Mouse (Mus musculus) embryonic facial prominence, embryonic 14.5 days (tissue): Measurements from ENCODE around the gene Hddc3. TPM values are rescaled to one million over a fixed set of nuclear protein-coding genes. Genes with fewer than 3 reads are reported as not detected.
"Not testable (repeated sequence)": the region's sequence is repeated elsewhere in the genome, so short reads cannot be mapped to it uniquely, and the experiment has no call there.

Experiments
- ATAC-seq: fragments of 200-750 bp; cut with Nextera tagmentation; 2 replicates; pipeline ENCODE4 v1.8.0; 2017; ENCODE audit warnings: low read depth, moderate number of reproducible peaks, moderate TSS enrichment
- DNase-seq: peaks from one replicate; pipeline ENCODE4 v3.0.0-alpha.2; 2015; ENCODE audit warnings: low spot score
- H3K27ac ChIP-seq: fragments of 300-500 bp; sonication (generic); replicated peaks from 2 replicates; pipeline ENCODE4 v1.5.1; 2014; ENCODE audit warnings: low read depth, mild to moderate bottlenecking, low read length, moderate library complexity
- H3K27me3 ChIP-seq: fragments of 300-500 bp; sonication (generic); replicated peaks from 2 replicates; pipeline ENCODE4 v1.6.1; 2014; ENCODE audit warnings: low read length; ENCODE audit not compliant: control insufficient read depth, insufficient read depth
- H3K36me3 ChIP-seq: fragments of 300-500 bp; sonication (generic); 2 replicates; pipeline ENCODE4 v1.6.1; 2014; ENCODE audit warnings: low read length, mixed read lengths; ENCODE audit not compliant: control insufficient read depth, insufficient read depth
- H3K4me1 ChIP-seq: fragments of 300-500 bp; sonication (generic); 2 replicates; pipeline ENCODE4 v1.6.1; 2014; ENCODE audit warnings: antibody characterized with exemption, low read length; ENCODE audit not compliant: control insufficient read depth, insufficient read depth
- H3K4me2 ChIP-seq: fragments of 300-500 bp; sonication (generic); 2 replicates; pipeline ENCODE4 v1.6.1; 2014; ENCODE audit warnings: low read depth, mild to moderate bottlenecking, low read length, moderate library complexity, mixed read lengths
- H3K4me3 ChIP-seq: fragments of 300-500 bp; sonication (generic); 2 replicates; pipeline ENCODE4 v1.5.1; 2014; ENCODE audit warnings: low read depth, mild to moderate bottlenecking, low read length
- H3K9ac ChIP-seq: fragments of 300-500 bp; sonication (generic); 2 replicates; pipeline ENCODE4 v1.6.1; 2014; ENCODE audit warnings: low read depth, mild to moderate bottlenecking, low read length, moderate library complexity, mixed read lengths
- H3K9me3 ChIP-seq: fragments of 300-500 bp; sonication (generic); 2 replicates; pipeline ENCODE4 v1.6.1; 2016; ENCODE audit warnings: low read length; ENCODE audit not compliant: control insufficient read depth
- WGBS: fragments of 180-500 bp; shearing (Covaris S2); extraction: QIAGEN DNeasy Blood & Tissue Kit; methylation state at CpG from one replicate; pipeline ENCODE4 v1.1.7; 2014; 5-methylcytosine and 5-hydroxymethylcytosine counted together
- polyA plus RNA-seq: library from polyadenylated mRNA; unstranded; fragments of >200 nt; fragmentation: Nextera tagmentation; extraction: Ambion mirVana; gene quantifications from 2 replicates; pipeline ENCODE4 v1.2.1, GENCODE M21; 2014

Gene Hddc3
- polyA plus RNA-seq, 1 experiment from 2014 or later = 19.6 TPM

- peaks cover 59% of the 10 kb centered on the region for H3K36me3 ChIP-seq
- WGBS = 39% methylated on average over 5 of the region's 5 CpGs
- not testable (repeated sequence) for H3K4me1 ChIP-seq, ATAC-seq, H3K9ac ChIP-seq, H3K9me3 ChIP-seq, DNase-seq, H3K27me3 ChIP-seq
- peak overlapping the region; percentile 62; the same call in 1 of the 2 replicates for H3K4me3 ChIP-seq
- peak overlapping the region; percentile 52 for H3K27ac ChIP-seq
- peak overlapping the region; percentile 76 for H3K4me2 ChIP-seq
Measured at GRCm38 (mm10) chr7:80324816-80325119, 18.1 kb upstream of the Hddc3 start.

- peak overlapping the region; percentile 52; the same call in 1 of the 2 replicates for H3K27ac ChIP-seq
- no peak overlapping the region for H3K4me2 ChIP-seq
- peaks cover 61% of the 10 kb centered on the region for H3K36me3 ChIP-seq
- H3K4me1 ChIP-seq = peaks cover 9% of the 10 kb centered on the region
- no peak overlapping the region for H3K9ac ChIP-seq
- WGBS = 90% methylated on average over 12 of the region's 16 CpGs
- H3K4me3 ChIP-seq = no peak overlapping the region
- DNase-seq = no peak
- no peak for ATAC-seq
- no peaks in the 10 kb centered on the region for H3K27me3 ChIP-seq
- H3K9me3 ChIP-seq = no peaks in the 10 kb centered on the region
Measured at GRCm38 (mm10) chr7:80325292-80325868, 17.5 kb upstream of the Hddc3 start.

- Histone ChIP-seq H3K4me2 (no peak overlapping the region), H3K4me3 (no peak overlapping the region), H3K27me3 (no peaks in the 10 kb centered on the region), H3K4me1 (peaks cover 9% of the 10 kb centered on the region), H3K9ac (no peak overlapping the region), H3K36me3 (peaks cover 62% of the 10 kb centered on the region), H3K9me3 (no peaks in the 10 kb centered on the region), H3K27ac (no peak overlapping the region)
- ATAC-seq (no peak), DNase-seq (no peak)
- 94% methylated on average over 19 of the region's 19 CpGs for WGBS
Measured at GRCm38 (mm10) chr7:80326076-80326475, 16.8 kb upstream of the Hddc3 start.

GRCm38 (mm10) chr7:80330278-80330677, 12.6 kb upstream of the Hddc3 start:
- Histone ChIP-seq H3K4me2 (no peak overlapping the region), H3K36me3 (peaks cover 100% of the 10 kb centered on the region), H3K4me3 (no peak overlapping the region), H3K9me3 (peaks cover 6% of the 10 kb centered on the region; the same call in 1 of the 2 replicates), H3K27me3 (no peaks in the 10 kb centered on the region), H3K4me1 (no peaks in the 10 kb centered on the region), H3K27ac (no peak overlapping the region), H3K9ac (no peak overlapping the region)
- ATAC-seq (no peak), DNase-seq (no peak)
- 90% methylated on average over 8 of the region's 8 CpGs for WGBS

GRCm38 (mm10) chr7:80331433-80331832, 11.5 kb upstream of the Hddc3 start:
- ATAC-seq (no peak), DNase-seq (no peak)
- Histone ChIP-seq H3K9me3 (peaks cover 6% of the 10 kb centered on the region; the same call in 1 of the 2 replicates), H3K27ac (no peak overlapping the region), H3K36me3 (peaks cover 100% of the 10 kb centered on the region), H3K9ac (no peak overlapping the region), H3K4me2 (no peak overlapping the region), H3K4me3 (no peak overlapping the region), H3K27me3 (no peaks in the 10 kb centered on the region), H3K4me1 (no peaks in the 10 kb centered on the region)
- WGBS = 98% methylated on average over 19 of the region's 19 CpGs

GRCm38 (mm10) chr7:80334848-80335247, 8.1 kb upstream of the Hddc3 start:
- WGBS = 97% methylated on average over 4 of the region's 4 CpGs

GRCm38 (mm10) chr7:80336932-80337331, 6.0 kb upstream of the Hddc3 start:
- no peak for ATAC-seq
- 88% methylated on average over 3 of the region's 3 CpGs for WGBS
- H3K36me3 ChIP-seq = peaks cover 58% of the 10 kb centered on the region
- H3K27me3 ChIP-seq = no peaks in the 10 kb centered on the region
- H3K9ac ChIP-seq = no peak overlapping the region
- H3K4me1 ChIP-seq = peaks cover 15% of the 10 kb centered on the region
- peaks cover 6% of the 10 kb centered on the region; the same call in 1 of the 2 replicates for H3K9me3 ChIP-seq
- H3K4me2 ChIP-seq = no peak overlapping the region
- H3K27ac ChIP-seq = no peak overlapping the region
- no peak overlapping the region for H3K4me3 ChIP-seq
- DNase-seq = no peak

More at GRCm38 (mm10) chr7:80334848-80335247, 8.1 kb upstream of the Hddc3 start:
- no peak overlapping the region for H3K27ac ChIP-seq
- H3K4me1 ChIP-seq = peaks cover 10% of the 10 kb centered on the region
- H3K9ac ChIP-seq = no peak overlapping the region
- DNase-seq (no peak), ATAC-seq (no peak)
- H3K36me3 ChIP-seq = peaks cover 78% of the 10 kb centered on the region
- peaks cover 6% of the 10 kb centered on the region; the same call in 1 of the 2 replicates for H3K9me3 ChIP-seq
- H3K4me2 ChIP-seq = no peak overlapping the region
- no peak overlapping the region for H3K4me3 ChIP-seq
- no peaks in the 10 kb centered on the region for H3K27me3 ChIP-seq

- Histone ChIP-seq H3K36me3 (peaks cover 33% of the 10 kb centered on the region), H3K27ac (peak overlapping the region; percentile 67; the same call in 1 of the 2 replicates), H3K9ac (peak overlapping the region; percentile 76), H3K9me3 (no peaks in the 10 kb centered on the region), H3K27me3 (no peaks in the 10 kb centered on the region), H3K4me2 (peak overlapping the region; percentile 77), H3K4me1 (peaks cover 21% of the 10 kb centered on the region), H3K4me3 (peak overlapping the region; percentile 65)
- WGBS = 6% methylated on average over 12 of the region's 17 CpGs
- DNase-seq = peak; percentile 52
- ATAC-seq = no peak
Measured at GRCm38 (mm10) chr7:80339371-80339770, 3.5 kb upstream of the Hddc3 start.
